Mouse (Mus musculus): ENCODE data around the gene Csmd2. TPM values are rescaled to one million over a fixed set of nuclear protein-coding genes. Genes with fewer than 3 reads are reported as not detected.

Gene Csmd2
- polyA plus RNA-seq, 1 experiment from 2014 or later: 1.9 TPM

DNA sequence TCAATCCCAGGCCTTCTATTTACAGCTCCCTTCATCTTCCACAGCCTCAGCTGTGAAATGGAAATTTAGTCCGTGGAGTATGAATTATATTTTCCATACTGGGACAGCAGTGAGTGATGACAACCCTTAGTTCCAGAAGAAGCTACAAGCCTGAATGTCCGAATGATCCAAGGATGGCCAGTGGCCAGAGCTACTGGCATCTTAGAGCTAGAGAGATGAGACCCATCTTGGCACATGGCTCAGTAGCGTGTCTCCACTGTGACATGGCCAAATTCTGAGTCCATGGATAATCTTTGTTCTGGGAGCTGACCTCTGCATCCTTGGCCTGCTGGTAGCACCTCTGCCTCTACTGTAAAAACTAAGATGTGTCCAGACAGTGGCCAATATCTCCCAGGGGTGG, 96.8 kb downstream of the Csmd2 start:
- no peak for DNase-seq (ENCODE audit: low spot score)
- Histone ChIP-seq H3K9me3 (ENCODE audit: control insufficient read depth, low read length) (no peaks in the 10 kb centered on the region), H3K4me2 (replicated peaks; ENCODE audit: low read depth, low read length) (no peak overlapping the region), H3K4me1 (replicated peaks; ENCODE audit: control insufficient read depth, insufficient read depth, low read length) (no peaks in the 10 kb centered on the region), H3K4me3 (ENCODE audit: low read depth, low read length) (no peak overlapping the region), H3K27ac (ENCODE audit: low read depth, low read length) (no peak overlapping the region), H3K9ac (ENCODE audit: low read depth, low read length) (no peak overlapping the region), H3K27me3 (ENCODE audit: control insufficient read depth, insufficient read depth, low read length) (no peaks in the 10 kb centered on the region), H3K36me3 (ENCODE audit: control insufficient read depth, insufficient read depth, low read length) (no peaks in the 10 kb centered on the region)
- ATAC-seq (ENCODE audit: low FRiP score): no peak
- 94% methylated on average over 3 of the region's 3 CpGs for WGBS

DNA sequence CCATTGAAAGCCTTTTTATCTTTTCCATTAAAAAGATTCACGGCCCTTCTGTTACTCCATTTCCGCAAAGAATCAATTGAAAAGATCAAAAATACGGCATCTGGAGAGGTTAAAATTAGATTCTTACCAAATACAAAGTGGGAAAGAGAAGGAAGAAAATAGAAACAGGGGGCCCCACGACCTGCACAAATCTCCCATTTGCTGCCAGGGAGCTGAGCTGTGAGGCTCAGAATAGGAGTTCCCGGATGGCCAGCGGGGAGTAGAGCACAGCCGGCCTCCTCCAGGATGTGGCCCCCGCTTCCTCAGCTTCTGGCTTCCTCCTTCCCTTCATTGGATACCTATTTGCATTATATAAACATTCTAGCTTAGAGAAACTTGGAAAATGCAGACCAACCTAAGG, 97.4 kb downstream of the Csmd2 start:
- H3K27me3 ChIP-seq (ENCODE audit: control insufficient read depth, insufficient read depth, low read length): no peaks in the 10 kb centered on the region
- WGBS: 78% methylated on average over 8 of the region's 8 CpGs

DNA sequence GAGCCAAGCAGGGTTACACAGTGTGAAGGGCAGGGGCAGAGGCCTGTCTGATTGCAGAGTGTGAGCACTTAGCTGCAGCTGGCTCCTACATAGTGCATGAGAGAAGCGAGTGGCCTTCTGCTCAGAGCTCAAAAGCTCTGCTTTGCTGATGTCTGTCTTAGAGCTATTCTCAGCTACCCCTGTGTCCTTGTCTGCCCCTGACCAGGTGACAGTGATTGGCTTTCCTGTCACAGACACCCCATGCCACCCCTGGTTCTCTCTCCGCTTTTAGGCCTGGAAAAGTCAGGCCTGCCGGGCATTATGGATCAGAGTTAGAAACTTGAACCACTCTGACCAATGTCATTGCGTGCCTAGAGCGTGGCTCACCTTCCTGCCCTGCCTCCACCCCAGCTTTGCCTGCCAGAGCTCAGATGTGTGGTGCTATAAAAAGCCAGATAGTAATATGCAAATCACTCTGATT, 99.5 kb downstream of the Csmd2 start:
- no peak for DNase-seq (ENCODE audit: low spot score)
- no peaks in the 10 kb centered on the region for H3K4me1 ChIP-seq (replicated peaks; ENCODE audit: control insufficient read depth, insufficient read depth, low read length)
- no peak overlapping the region for H3K27ac ChIP-seq (ENCODE audit: low read depth, low read length)
- H3K27me3 ChIP-seq (ENCODE audit: control insufficient read depth, insufficient read depth, low read length): no peaks in the 10 kb centered on the region
- H3K9me3 ChIP-seq (ENCODE audit: control insufficient read depth, low read length): no peaks in the 10 kb centered on the region
- WGBS: 87% methylated on average over 5 of the region's 5 CpGs
- no peak overlapping the region for H3K9ac ChIP-seq (ENCODE audit: low read depth, low read length)
- no peak for ATAC-seq (ENCODE audit: low FRiP score)
- H3K36me3 ChIP-seq (ENCODE audit: control insufficient read depth, insufficient read depth, low read length): no peaks in the 10 kb centered on the region
- no peak overlapping the region for H3K4me2 ChIP-seq (replicated peaks; ENCODE audit: low read depth, low read length)
- H3K4me3 ChIP-seq (ENCODE audit: low read depth, low read length): no peak overlapping the region

More for the DNA sequence above, 97.4 kb downstream of the Csmd2 start:
- H3K4me2 ChIP-seq (replicated peaks; ENCODE audit: low read depth, low read length): no peak overlapping the region
- H3K9me3 ChIP-seq (ENCODE audit: control insufficient read depth, low read length): no peaks in the 10 kb centered on the region
- ATAC-seq (ENCODE audit: low FRiP score) (no peak), DNase-seq (ENCODE audit: low spot score) (no peak)
- H3K36me3 ChIP-seq (ENCODE audit: control insufficient read depth, insufficient read depth, low read length): no peaks in the 10 kb centered on the region
- H3K4me3 ChIP-seq (ENCODE audit: low read depth, low read length): no peak overlapping the region
- H3K27ac ChIP-seq (ENCODE audit: low read depth, low read length): no peak overlapping the region
- H3K4me1 ChIP-seq (replicated peaks; ENCODE audit: control insufficient read depth, insufficient read depth, low read length): no peaks in the 10 kb centered on the region
- H3K9ac ChIP-seq (ENCODE audit: low read depth, low read length): no peak overlapping the region

- Histone ChIP-seq H3K4me3 (ENCODE audit: low read depth, low read length) (no peak overlapping the region), H3K9ac (ENCODE audit: low read depth, low read length) (no peak overlapping the region), H3K4me1 (replicated peaks; ENCODE audit: control insufficient read depth, insufficient read depth, low read length) (no peaks in the 10 kb centered on the region), H3K27ac (ENCODE audit: low read depth, low read length) (no peak overlapping the region), H3K27me3 (ENCODE audit: control insufficient read depth, insufficient read depth, low read length) (no peaks in the 10 kb centered on the region), H3K36me3 (ENCODE audit: control insufficient read depth, insufficient read depth, low read length) (no peaks in the 10 kb centered on the region), H3K4me2 (replicated peaks; ENCODE audit: low read depth, low read length) (no peak overlapping the region), H3K9me3 (ENCODE audit: control insufficient read depth, low read length) (no peaks in the 10 kb centered on the region)
- DNase-seq (ENCODE audit: low spot score) (no peak), ATAC-seq (ENCODE audit: low FRiP score) (no peak)
- WGBS: 51% methylated on average over 3 of the region's 3 CpGs
Measured at GRCm38 (mm10) chr4:128087704-128088103, 100.0 kb downstream of the Csmd2 start.

DNA sequence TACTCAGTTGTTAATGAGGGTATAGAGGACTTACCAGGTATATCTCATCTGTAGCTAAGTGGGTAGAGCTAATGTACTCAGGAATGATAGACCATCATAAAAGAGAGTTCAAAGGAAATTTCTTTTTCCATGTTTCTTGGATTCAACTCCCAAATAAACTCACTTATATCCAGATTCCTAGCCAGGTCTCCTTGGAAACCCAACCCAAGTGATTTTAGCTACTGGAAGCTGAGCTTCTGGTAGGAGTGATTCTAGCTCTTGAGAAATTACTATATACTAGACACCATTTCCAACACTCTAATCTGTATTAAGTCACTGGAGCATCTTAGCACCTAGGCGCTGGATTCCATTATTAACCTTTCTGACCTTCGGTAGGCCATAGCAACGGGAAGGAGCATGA, 100.6 kb downstream of the Csmd2 start:
- H3K4me2 ChIP-seq (replicated peaks; ENCODE audit: low read depth, low read length): no peak overlapping the region
- DNase-seq (ENCODE audit: low spot score): no peak
- H3K36me3 ChIP-seq (ENCODE audit: control insufficient read depth, insufficient read depth, low read length): no peaks in the 10 kb centered on the region
- H3K9me3 ChIP-seq (ENCODE audit: control insufficient read depth, low read length): no peaks in the 10 kb centered on the region
- ATAC-seq (ENCODE audit: low FRiP score): no peak
- no peaks in the 10 kb centered on the region for H3K27me3 ChIP-seq (ENCODE audit: control insufficient read depth, insufficient read depth, low read length)
- H3K27ac ChIP-seq (ENCODE audit: low read depth, low read length): no peak overlapping the region
- no peaks in the 10 kb centered on the region for H3K4me1 ChIP-seq (replicated peaks; ENCODE audit: control insufficient read depth, insufficient read depth, low read length)
- H3K4me3 ChIP-seq (ENCODE audit: low read depth, low read length): no peak overlapping the region
- WGBS: 65% methylated on average over 3 of the region's 3 CpGs
- no peak overlapping the region for H3K9ac ChIP-seq (ENCODE audit: low read depth, low read length)

DNA sequence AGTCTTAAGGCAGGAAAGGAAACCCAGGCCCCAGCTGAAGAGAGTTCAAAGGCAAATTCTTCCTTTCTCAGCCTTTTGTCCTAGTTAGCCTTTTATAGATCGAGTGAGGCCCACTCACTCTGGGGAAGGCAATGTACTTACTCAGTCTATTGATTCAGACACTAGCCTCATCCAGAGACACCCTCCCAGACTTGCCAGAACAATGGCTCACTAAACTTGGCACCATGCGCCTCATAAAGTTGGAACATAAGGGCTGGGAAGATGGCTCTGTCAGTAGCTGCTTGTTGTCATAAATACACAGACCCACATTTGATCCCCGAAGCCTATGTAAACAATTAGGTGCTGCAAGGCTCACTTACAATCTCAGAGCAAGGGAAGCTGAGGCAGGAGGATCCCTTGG, 104.3 kb downstream of the Csmd2 start:
- DNase-seq (ENCODE audit: low spot score) (no peak), ATAC-seq (ENCODE audit: low FRiP score) (no peak)
- no peak overlapping the region for H3K9ac ChIP-seq (ENCODE audit: low read depth, low read length)
- H3K27me3 ChIP-seq (ENCODE audit: control insufficient read depth, insufficient read depth, low read length): no peaks in the 10 kb centered on the region
- 75% methylated on average over 3 of the region's 3 CpGs for WGBS
- no peak overlapping the region for H3K4me2 ChIP-seq (replicated peaks; ENCODE audit: low read depth, low read length)
- no peak overlapping the region for H3K27ac ChIP-seq (ENCODE audit: low read depth, low read length)
- no peaks in the 10 kb centered on the region for H3K36me3 ChIP-seq (ENCODE audit: control insufficient read depth, insufficient read depth, low read length)
- H3K9me3 ChIP-seq (ENCODE audit: control insufficient read depth, low read length): no peaks in the 10 kb centered on the region
- H3K4me3 ChIP-seq (ENCODE audit: low read depth, low read length): no peak overlapping the region
- H3K4me1 ChIP-seq (replicated peaks; ENCODE audit: control insufficient read depth, insufficient read depth, low read length): no peaks in the 10 kb centered on the region

DNA sequence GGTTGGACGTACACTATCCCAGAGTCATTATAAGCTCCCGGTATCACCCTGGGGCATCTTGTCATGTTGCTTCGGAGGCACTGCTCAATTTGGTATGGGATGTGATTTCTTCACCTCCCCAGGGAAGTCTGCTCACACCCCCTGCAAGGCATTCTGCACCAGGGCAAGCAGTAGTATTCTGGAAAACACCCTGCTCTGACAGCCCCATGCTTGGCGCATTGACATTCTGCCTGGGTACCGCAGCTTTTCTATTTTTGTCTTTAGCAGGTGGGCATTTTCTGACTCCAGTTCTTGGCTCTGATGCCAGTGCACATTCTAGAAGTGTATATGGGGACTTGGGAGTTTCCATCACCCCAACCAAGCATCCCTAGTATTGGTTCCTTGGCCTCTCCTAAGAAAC, 111.9 kb downstream of the Csmd2 start:
- no peak for DNase-seq (ENCODE audit: low spot score)
- Histone ChIP-seq H3K4me2 (replicated peaks; ENCODE audit: low read depth, low read length) (no peak overlapping the region), H3K27me3 (ENCODE audit: control insufficient read depth, insufficient read depth, low read length) (no peaks in the 10 kb centered on the region), H3K9me3 (ENCODE audit: control insufficient read depth, low read length) (no peaks in the 10 kb centered on the region), H3K4me3 (ENCODE audit: low read depth, low read length) (no peak overlapping the region), H3K9ac (ENCODE audit: low read depth, low read length) (no peak overlapping the region), H3K27ac (ENCODE audit: low read depth, low read length) (no peak overlapping the region), H3K36me3 (ENCODE audit: control insufficient read depth, insufficient read depth, low read length) (no peaks in the 10 kb centered on the region), H3K4me1 (replicated peaks; ENCODE audit: control insufficient read depth, insufficient read depth, low read length) (peaks cover 2% of the 10 kb centered on the region)
- ATAC-seq (ENCODE audit: low FRiP score): no peak
- 81% methylated on average over 5 of the region's 5 CpGs for WGBS

DNA sequence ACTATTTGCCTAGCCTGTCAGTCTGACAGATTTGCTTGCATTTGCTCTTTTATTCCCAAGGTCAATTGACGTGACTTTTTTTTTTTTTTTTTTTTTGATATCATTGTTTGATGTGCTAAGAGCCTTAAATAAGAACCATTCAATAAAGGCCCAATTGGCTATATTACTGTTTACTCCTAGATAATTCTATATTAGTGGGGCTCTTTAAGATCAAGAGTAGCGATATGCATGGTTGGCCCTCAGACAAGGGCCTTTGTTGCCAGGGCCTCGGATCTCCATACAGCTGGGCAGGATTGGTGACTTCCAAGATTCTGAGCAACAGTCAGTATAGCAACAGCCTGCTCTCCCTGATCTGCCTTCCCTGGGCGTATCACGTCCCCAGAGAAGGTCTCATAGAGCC, 112.9 kb downstream of the Csmd2 start:
- H3K9ac ChIP-seq (ENCODE audit: low read depth, low read length): no peak overlapping the region
- H3K4me2 ChIP-seq (replicated peaks; ENCODE audit: low read depth, low read length): no peak overlapping the region
- no peaks in the 10 kb centered on the region for H3K9me3 ChIP-seq (ENCODE audit: control insufficient read depth, low read length)
- ATAC-seq (ENCODE audit: low FRiP score): no peak
- H3K4me3 ChIP-seq (ENCODE audit: low read depth, low read length): no peak overlapping the region
- 48% methylated on average over 5 of the region's 5 CpGs for WGBS
- no peaks in the 10 kb centered on the region for H3K27me3 ChIP-seq (ENCODE audit: control insufficient read depth, insufficient read depth, low read length)
- H3K4me1 ChIP-seq (replicated peaks; ENCODE audit: control insufficient read depth, insufficient read depth, low read length): peaks cover 2% of the 10 kb centered on the region
- no peak for DNase-seq (ENCODE audit: low spot score)
- H3K36me3 ChIP-seq (ENCODE audit: control insufficient read depth, insufficient read depth, low read length): no peaks in the 10 kb centered on the region
- no peak overlapping the region for H3K27ac ChIP-seq (ENCODE audit: low read depth, low read length)

DNA sequence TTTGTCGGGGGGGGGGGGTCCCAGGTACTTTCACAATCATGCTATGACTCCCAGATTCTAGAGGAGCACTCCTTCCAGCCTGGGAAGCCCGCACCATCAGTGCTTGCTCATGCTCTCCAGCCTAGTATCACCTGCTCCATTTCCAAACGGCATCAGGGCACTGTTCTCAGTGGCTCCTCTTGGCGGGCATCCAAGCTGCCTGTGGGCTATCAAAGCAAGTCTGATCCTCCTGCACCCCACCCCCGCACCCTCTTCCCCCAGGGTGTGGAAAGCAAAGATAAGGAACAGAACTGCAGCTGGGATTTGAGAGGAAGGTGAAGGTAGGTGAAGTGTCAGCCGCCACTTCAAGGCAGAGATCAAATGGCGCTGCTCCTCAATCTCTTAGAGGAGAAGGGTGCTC, 128.7 kb downstream of the Csmd2 start:
- no peak for ATAC-seq (ENCODE audit: low FRiP score)
- DNase-seq (ENCODE audit: low spot score): no peak

More for the DNA sequence above, 128.7 kb downstream of the Csmd2 start:
- H3K9me3 ChIP-seq (ENCODE audit: control insufficient read depth, low read length): no peaks in the 10 kb centered on the region
- H3K27me3 ChIP-seq (ENCODE audit: control insufficient read depth, insufficient read depth, low read length): no peaks in the 10 kb centered on the region
- WGBS: 80% methylated on average over 7 of the region's 7 CpGs
- no peaks in the 10 kb centered on the region for H3K36me3 ChIP-seq (ENCODE audit: control insufficient read depth, insufficient read depth, low read length)
- no peak overlapping the region for H3K27ac ChIP-seq (ENCODE audit: low read depth, low read length)
- no peak overlapping the region for H3K4me3 ChIP-seq (ENCODE audit: low read depth, low read length)
- H3K4me2 ChIP-seq (replicated peaks; ENCODE audit: low read depth, low read length): no peak overlapping the region
- no peak overlapping the region for H3K9ac ChIP-seq (ENCODE audit: low read depth, low read length)
- no peaks in the 10 kb centered on the region for H3K4me1 ChIP-seq (replicated peaks; ENCODE audit: control insufficient read depth, insufficient read depth, low read length)
